Mouse (Mus musculus) effector memory CD4-positive, alpha-beta T cell, adult 7 months (primary cell): ENCODE measurements around the gene Epha6. TPM values are rescaled to one million over a fixed set of nuclear protein-coding genes. Genes with fewer than 3 reads are reported as not detected.

ENCODE experiments used
- polyA plus RNA-seq: library from polyadenylated mRNA; unstranded; fragments of 100-300 nt; shearing (Covaris generic); gene quantifications from one replicate; pipeline ENCODE4 v1.2.1, GENCODE M21; 2017

The Epha6 gene
- 0.10 TPM for polyA plus RNA-seq

DNA sequence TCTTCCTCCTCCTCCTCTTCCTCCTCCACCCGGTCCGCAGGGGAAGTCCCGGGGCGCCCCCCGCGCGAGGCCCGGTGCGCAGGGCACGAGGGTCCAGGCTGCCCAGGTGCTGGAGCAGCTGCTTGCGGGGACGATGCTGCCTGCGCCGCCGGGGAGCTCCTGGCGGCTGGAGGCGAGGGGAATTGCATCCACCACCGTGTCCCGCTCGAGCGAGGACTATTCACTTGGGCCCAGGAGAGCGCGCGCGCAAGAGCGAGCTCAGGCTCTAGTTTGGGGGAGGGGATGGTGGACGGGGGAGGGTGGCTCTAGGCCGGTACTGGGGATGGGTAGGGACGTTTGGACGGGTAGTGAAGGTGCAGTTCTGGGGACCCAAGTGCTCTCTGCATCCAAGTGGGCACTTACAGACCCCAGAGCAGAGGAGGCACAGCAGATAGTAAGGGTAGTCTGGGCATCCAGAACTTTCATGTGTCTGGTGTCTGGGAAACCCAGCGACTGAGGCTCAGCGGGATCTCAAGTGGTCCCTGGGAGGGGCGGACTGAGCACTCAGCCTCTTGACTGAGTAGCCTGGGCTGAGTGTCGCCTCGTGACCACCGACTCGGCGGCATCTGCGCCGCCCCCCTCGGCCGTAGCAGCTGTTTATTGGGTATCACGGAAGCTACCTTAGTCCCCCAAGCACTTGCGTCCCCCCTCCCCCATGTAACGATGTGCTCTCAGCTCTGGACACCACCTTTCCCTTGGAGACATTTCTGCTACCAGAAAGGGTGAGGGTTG, at the start of gene Epha6:
Gene Epha6, minus strand, starts transcription at position 471 of the 771 bp plus-strand sequence.

GRCm38 (mm10) chr16:59639102-59639691, 966.1 kb downstream of the Epha6 start, which contains the start of gene Arl6:
TSS of gene Arl6 (minus strand) at chr16:59639391.

